Mouse (Mus musculus) heart, postnatal 0 days (tissue): ENCODE measurements around the gene Igsf21.

Experiments used
- CTCF ChIP-seq: IDR thresholded peaks from 2 replicates; pipeline ENCODE4 v1.5.1; 2016; ENCODE audit warnings: antibody characterized with exemption, control low read depth, low read depth
- EP300 ChIP-seq: IDR thresholded peaks from 2 replicates; pipeline ENCODE4 v1.6.1; 2016; ENCODE audit warnings: antibody characterized with exemption, low read depth

DNA sequence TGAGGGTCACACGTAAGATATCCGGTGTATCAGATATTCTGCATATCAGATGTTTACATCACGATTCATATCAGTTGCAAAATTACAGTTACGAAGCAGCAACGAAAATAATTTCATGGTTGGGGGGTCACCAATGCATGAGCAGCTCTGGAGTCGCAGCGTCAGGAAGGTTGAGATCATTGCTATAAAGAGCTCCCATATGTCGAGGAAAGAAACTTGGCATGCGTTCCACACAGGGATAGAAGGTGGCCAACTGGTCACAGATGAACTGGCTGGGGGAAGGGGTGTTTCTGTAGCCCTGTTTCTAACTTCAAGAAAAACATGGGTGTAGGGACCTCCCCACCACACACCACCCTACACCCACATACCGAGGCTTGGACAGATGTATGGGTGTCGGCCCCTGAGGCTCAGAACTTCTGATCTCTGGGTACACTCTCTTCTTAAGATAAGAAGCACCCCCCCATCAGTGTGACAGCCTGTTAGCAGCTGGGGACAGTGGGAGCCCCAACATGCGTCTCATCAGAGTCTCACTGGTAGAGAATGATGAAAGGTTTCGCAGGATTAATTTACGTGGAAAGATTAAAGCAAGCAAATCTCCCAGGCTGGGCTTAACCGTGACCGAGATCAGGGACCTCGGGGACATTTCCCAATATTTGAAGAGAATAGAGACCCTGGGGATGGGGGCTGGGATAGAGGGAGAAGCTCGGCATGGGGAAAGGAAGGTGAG lies 54.1 kb downstream of the Igsf21 start:
- TF ChIP-seq CTCF: no peak
- no peak for TF ChIP-seq EP300
